Mouse (Mus musculus): ENCODE measurements around the gene Tarbp2. TPM values are rescaled to one million over a fixed set of nuclear protein-coding genes. Genes with fewer than 3 reads are reported as not detected.

The Tarbp2 gene
- total RNA-seq, 2 experiments from 2014 or later = 40.8 to 42.5 TPM

GRCm38 (mm10) chr15:102557580-102557979, 39.6 kb downstream of the Tarbp2 start:
- no peak for DNase-seq (ENCODE audit: extremely low spot score in 1 of 2, low spot score in 2 of 2)
- intact Hi-C loops (cut with DNase I) = no loop called here

- intact Hi-C loops (cut with DNase I) = no loop called here
- DNase-seq (ENCODE audit: extremely low spot score in 1 of 2, low spot score in 2 of 2) = no peak
These were observed 44.5 kb downstream of the Tarbp2 start for GRCm38 (mm10) chr15:102562491-102562890.

GRCm38 (mm10) chr15:102563061-102563460, 45.1 kb downstream of the Tarbp2 start:
- intact Hi-C loops (cut with DNase I) = no loop called here

GRCm38 (mm10) chr15:102563681-102564080, 45.7 kb downstream of the Tarbp2 start:
- intact Hi-C loops (cut with DNase I) = no loop called here
- no peak for DNase-seq (ENCODE audit: extremely low spot score in 1 of 2, low spot score in 2 of 2)

More at GRCm38 (mm10) chr15:102563061-102563460, 45.1 kb downstream of the Tarbp2 start:
- DNase-seq (ENCODE audit: extremely low spot score in 1 of 2, low spot score in 2 of 2) = no peak

- intact Hi-C loops (cut with DNase I) = no loop called here
- no peak for DNase-seq (ENCODE audit: extremely low spot score in 1 of 2, low spot score in 2 of 2)
These were observed 49.9 kb downstream of the Tarbp2 start for GRCm38 (mm10) chr15:102567849-102568248.

GRCm38 (mm10) chr15:102572081-102572480, 54.1 kb downstream of the Tarbp2 start:
- intact Hi-C loops (cut with DNase I) = no loop called here
- DNase-seq (ENCODE audit: extremely low spot score in 1 of 2, low spot score in 2 of 2) = no peak

Other genes starting within 250 kb of the Tarbp2 start
- gene Gm9918, start 247.6 kb upstream of the Tarbp2 start, total RNA-seq (2021) = not detected
- 10 to 100 TPM; 35.7 to 36.0 TPM for gene Mfsd5, start 238.7 kb upstream of the Tarbp2 start, total RNA-seq (2021)
- 1 to 10 TPM; 2.0 to 2.9 TPM for gene Espl1, start 221.9 kb upstream of the Tarbp2 start, total RNA-seq (2021)
- gene Pfdn5, start 192.1 kb upstream of the Tarbp2 start, total RNA-seq (2021) = 100 to 1,000 TPM; 344 to 355 TPM
- 10 to 100 TPM; 48.0 to 53.3 TPM for gene Myg1, start 186.5 kb upstream of the Tarbp2 start, total RNA-seq (2021)
- gene Aaas, start 167.4 kb upstream of the Tarbp2 start, total RNA-seq (2021) = 10 to 100 TPM; 20.2 to 30.8 TPM
- gene Sp7, start 151.0 kb upstream of the Tarbp2 start, total RNA-seq (2021) = under 1 TPM; 0.26 to 0.39 TPM
- 10 to 100 TPM; 23.1 to 26.4 TPM for gene Sp1, start 112.0 kb upstream of the Tarbp2 start, total RNA-seq (2021)
- gene Amhr2, start 72.8 kb upstream of the Tarbp2 start, total RNA-seq (2021) = under 1 TPM in 1 of 2 experiments, not detected in 1; 0.81 TPM
- gene Prr13, start 59.2 kb upstream of the Tarbp2 start, total RNA-seq (2021) = 10 to 100 TPM; 19.1 to 21.6 TPM
- gene Pcbp2, start 47.7 kb upstream of the Tarbp2 start, total RNA-seq (2021) = 100 to 1,000 TPM; 457 to 465 TPM
- gene Gm10337, start 14.5 kb upstream of the Tarbp2 start, total RNA-seq (2021) = not detected
- gene Map3k12, start 1.1 kb upstream of the Tarbp2 start, total RNA-seq (2021) = 10 to 100 TPM; 93.0 to 95.6 TPM
- gene Npff, start 6.8 kb downstream of the Tarbp2 start, total RNA-seq (2021) = 1 to 10 TPM; 3.4 to 4.2 TPM
- gene Gm28047, start 106.9 kb downstream of the Tarbp2 start, total RNA-seq (2021) = 1 to 10 TPM in 1 of 2 experiments, not detected in 1; 1.2 TPM
- gene Atf7, start 107.3 kb downstream of the Tarbp2 start, total RNA-seq (2021) = 10 to 100 TPM; 26.7 to 34.4 TPM
- gene Atp5g2, start 154.2 kb downstream of the Tarbp2 start, total RNA-seq (2021) = 1 to 10 TPM; 9.7 to 9.8 TPM
- 10 to 100 TPM; 44.3 to 46.7 TPM for gene Calcoco1, start 204.0 kb downstream of the Tarbp2 start, total RNA-seq (2021)

All from left cerebral cortex, postnatal 10 days (tissue).